11 mouse cellular contexts compared by ENCODE assay signal in the genomic region with DNA sequence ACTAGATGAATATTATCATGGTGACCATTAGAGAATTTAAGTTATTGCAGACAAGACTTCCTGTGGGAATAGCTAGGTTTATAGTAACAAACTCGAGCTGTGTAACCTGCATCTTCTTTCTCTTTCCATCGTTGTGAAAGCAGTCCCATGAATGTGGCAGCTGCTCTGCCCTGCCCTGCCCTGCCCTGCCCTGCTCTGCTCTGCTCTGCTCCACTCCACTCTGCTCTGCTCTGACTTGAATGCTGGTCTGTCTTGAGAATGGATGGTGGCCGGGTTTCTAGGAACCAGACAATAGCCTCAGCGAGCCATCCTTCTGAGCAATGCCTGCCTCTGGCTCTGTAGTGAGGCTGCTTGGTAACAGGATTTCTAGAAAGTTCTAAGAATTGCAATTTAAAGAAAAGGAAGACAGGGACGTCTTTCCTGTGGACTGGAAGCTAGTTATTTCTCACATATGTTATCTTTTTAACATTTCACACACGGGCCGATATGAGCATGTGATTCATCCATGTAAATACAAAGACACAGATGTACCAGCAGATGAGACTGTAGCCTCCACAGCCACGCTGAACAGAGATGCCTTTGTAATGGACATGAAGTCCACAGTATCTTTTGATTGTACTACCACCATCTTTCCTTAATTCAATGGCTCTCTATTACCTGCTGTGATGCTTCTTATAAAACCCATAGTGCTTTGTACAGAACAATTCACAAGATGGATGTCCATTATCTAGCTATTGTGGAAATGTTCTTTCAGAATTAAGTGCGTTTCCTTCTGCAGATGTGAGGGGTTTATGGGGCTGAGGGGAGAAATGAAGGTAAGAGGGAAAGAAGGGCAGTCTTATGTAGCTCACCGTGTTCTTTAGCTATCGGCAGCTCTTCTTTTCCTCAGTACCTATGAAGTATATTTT.
A peak's percentile ranks its signal among the peaks of the same experiment; 100 is the strongest.
DNase-seq lines count a peak whose midpoint lies in the region; ATAC-seq and TF ChIP-seq lines count a peak whose summit lies in the region.
"Had no signal": no experiment of that assay in that cellular context is flagged by ENCODE, and none has a peak within 500 bp of the region (broad histone marks: within the 10 kb centered on the region; RNA-seq: fewer than 3 reads in every experiment).

No protein-coding gene starts in this region.

- TF ChIP-seq CTCF in brain, embryonic 14.5 days (IDR thresholded peaks at IDR 0.05; ENCODE audit: borderline replicate concordance, extremely low read depth, insufficient read depth, insufficient read length) = no peak

- TF ChIP-seq POLR2A in brain, embryonic 14.5 days (IDR thresholded peaks at IDR 0.05; ENCODE audit: borderline replicate concordance, extremely low read depth, insufficient read depth, insufficient read length, poor library complexity, severe bottlenecking) = no peak

- 60% methylated on average over 11 of the region's 11 CpGs for WGBS in embryonic facial prominence, embryonic 12.5 days
- 23% methylated on average over 11 of the region's 11 CpGs for WGBS in hindbrain, embryonic 15.5 days
- WGBS in neural tube, embryonic 13.5 days = 22% methylated on average over 11 of the region's 11 CpGs

- no peaks in the 10 kb centered on the region for H3K9me3 ChIP-seq in embryonic facial prominence, embryonic 12.5 days
- H3K9me3 ChIP-seq in hindbrain, embryonic 15.5 days = no peaks in the 10 kb centered on the region
- no peaks in the 10 kb centered on the region for H3K9me3 ChIP-seq in neural tube, embryonic 13.5 days
- H3K9me3 ChIP-seq: heart, embryonic 13.5 days had no signal

- no peaks in the 10 kb centered on the region for H3K4me1 ChIP-seq in embryonic facial prominence, embryonic 12.5 days
- peaks cover 7% of the 10 kb centered on the region; the same call in 1 of the 2 replicates for H3K4me1 ChIP-seq in hindbrain, embryonic 15.5 days (replicated peaks)
- peaks cover 17% of the 10 kb centered on the region for H3K4me1 ChIP-seq in neural tube, embryonic 13.5 days (replicated peaks)
- H3K4me1 ChIP-seq: heart, embryonic 13.5 days had no signal

- intact Hi-C loops in left cerebral cortex, postnatal 25 days (cut with DNase I) = no loop called here

- H3K4me2 ChIP-seq in embryonic facial prominence, embryonic 12.5 days (replicated peaks) = no peak overlapping the region
- H3K4me2 ChIP-seq in hindbrain, embryonic 15.5 days = no peak overlapping the region
- H3K4me2 ChIP-seq in neural tube, embryonic 13.5 days = no peak overlapping the region
- H3K4me2 ChIP-seq: heart, embryonic 13.5 days; lung, embryonic 14.5 days had no signal

- H3K4me3 ChIP-seq in embryonic facial prominence, embryonic 12.5 days = no peak overlapping the region
- H3K4me3 ChIP-seq in hindbrain, embryonic 15.5 days = no peak overlapping the region
- H3K4me3 ChIP-seq in neural tube, embryonic 13.5 days = no peak overlapping the region
- H3K4me3 ChIP-seq: heart, embryonic 13.5 days had no signal

- H3K9ac ChIP-seq in embryonic facial prominence, embryonic 12.5 days = no peak overlapping the region
- H3K9ac ChIP-seq in hindbrain, embryonic 15.5 days = no peak overlapping the region
- H3K9ac ChIP-seq in neural tube, embryonic 13.5 days = no peak overlapping the region
- H3K9ac ChIP-seq: heart, embryonic 13.5 days; lung, embryonic 14.5 days had no signal

- no peak overlapping the region for H3K27ac ChIP-seq in embryonic facial prominence, embryonic 12.5 days
- H3K27ac ChIP-seq in hindbrain, embryonic 15.5 days (replicated peaks) = no peak overlapping the region
- no peak overlapping the region; the same call in 1 of the 2 replicates for H3K27ac ChIP-seq in neural tube, embryonic 13.5 days (replicated peaks)
- H3K27ac ChIP-seq: heart, embryonic 13.5 days had no signal

- DNase-seq in brain, embryonic 14.5 days (ENCODE audit: low read depth) = peak; percentile 56
- DNase-seq in kidney, adult 9 months = no peak
- DNase-seq in adrenal gland, postnatal 14 days = no peak
- no peak for DNase-seq in left cerebral cortex, postnatal 25 days (ENCODE audit: low spot score in 2 of 2)
- DNase-seq: left cerebral cortex, postnatal 4 days; lung, embryonic 14.5 days had no signal

- ATAC-seq in embryonic facial prominence, embryonic 12.5 days (ENCODE audit: insufficient number of reproducible peaks, insufficient read depth, low FRiP score, low TSS enrichment) = 0 out of 2 replicates have a peak, but pooled peaks have one; percentile 28
- peak; percentile 82; the same call in 1 of the 2 replicates for ATAC-seq in hindbrain, embryonic 15.5 days (ENCODE audit: low FRiP score, low read depth)
- peak; percentile 85 for ATAC-seq in neural tube, embryonic 13.5 days (ENCODE audit: low read depth)
- ATAC-seq: inflammation-experienced regulatory T-cells, adult 6 months had no signal

- no peaks in the 10 kb centered on the region for H3K27me3 ChIP-seq in embryonic facial prominence, embryonic 12.5 days
- H3K27me3 ChIP-seq in hindbrain, embryonic 15.5 days = no peaks in the 10 kb centered on the region
- no peaks in the 10 kb centered on the region for H3K27me3 ChIP-seq in neural tube, embryonic 13.5 days
- H3K27me3 ChIP-seq: heart, embryonic 13.5 days had no signal

- no peaks in the 10 kb centered on the region for H3K36me3 ChIP-seq in embryonic facial prominence, embryonic 12.5 days
- no peaks in the 10 kb centered on the region for H3K36me3 ChIP-seq in hindbrain, embryonic 15.5 days
- no peaks in the 10 kb centered on the region for H3K36me3 ChIP-seq in neural tube, embryonic 13.5 days
- H3K36me3 ChIP-seq: heart, embryonic 13.5 days had no signal

Comparison
In these comparisons a context has a peak if more than half of its experiments do, and no peak if none do; other contexts are left out.
1. ATAC-seq: peak in every context shown above with its lines; median percentile 85 in neural tube, embryonic 13.5 days; 82 in hindbrain, embryonic 15.5 days; 28 in embryonic facial prominence, embryonic 12.5 days.